Mouse (Mus musculus) thymus, postnatal 4 days (tissue): ENCODE measurements around the gene Plxna1.

Experiments
- DNase-seq: peaks from one replicate; pipeline ENCODE4 v3.0.0; 2021

The Plxna1 gene

DNA sequence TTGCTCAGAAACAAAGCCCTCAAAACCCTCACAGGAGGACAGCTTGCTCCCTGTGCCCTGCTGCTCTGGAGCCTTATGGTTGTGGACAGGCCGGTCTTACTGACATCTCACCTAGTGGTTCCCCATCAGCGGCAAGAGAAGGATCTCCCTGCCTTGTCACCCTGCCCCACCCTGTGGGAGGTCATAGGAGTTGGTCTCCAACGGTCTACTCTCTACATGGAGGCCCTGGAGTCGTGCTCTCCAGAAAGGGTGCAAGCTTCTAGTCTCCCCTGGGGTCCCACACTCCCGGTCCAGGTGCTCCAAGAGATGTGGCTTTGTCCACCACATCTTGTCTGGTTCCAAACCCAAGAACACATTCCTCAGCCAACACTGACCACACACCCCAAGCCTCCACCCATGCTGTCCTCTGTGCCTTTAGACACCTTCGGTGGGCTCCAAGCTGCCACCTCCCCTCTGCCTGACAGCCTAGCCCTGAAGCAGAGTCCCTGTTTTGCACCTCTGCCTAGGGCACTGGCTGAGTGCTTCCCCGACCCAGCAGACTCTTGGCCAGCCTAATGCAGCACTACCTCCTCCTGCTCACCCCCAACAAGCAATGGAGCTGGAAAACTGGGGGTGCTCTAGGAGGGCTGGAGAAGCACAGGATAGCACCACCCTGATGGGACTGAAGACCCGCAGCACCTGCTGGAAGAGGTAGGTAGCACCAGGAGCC, 1.6 kb downstream of the Plxna1 start:
- no peak for DNase-seq

DNA sequence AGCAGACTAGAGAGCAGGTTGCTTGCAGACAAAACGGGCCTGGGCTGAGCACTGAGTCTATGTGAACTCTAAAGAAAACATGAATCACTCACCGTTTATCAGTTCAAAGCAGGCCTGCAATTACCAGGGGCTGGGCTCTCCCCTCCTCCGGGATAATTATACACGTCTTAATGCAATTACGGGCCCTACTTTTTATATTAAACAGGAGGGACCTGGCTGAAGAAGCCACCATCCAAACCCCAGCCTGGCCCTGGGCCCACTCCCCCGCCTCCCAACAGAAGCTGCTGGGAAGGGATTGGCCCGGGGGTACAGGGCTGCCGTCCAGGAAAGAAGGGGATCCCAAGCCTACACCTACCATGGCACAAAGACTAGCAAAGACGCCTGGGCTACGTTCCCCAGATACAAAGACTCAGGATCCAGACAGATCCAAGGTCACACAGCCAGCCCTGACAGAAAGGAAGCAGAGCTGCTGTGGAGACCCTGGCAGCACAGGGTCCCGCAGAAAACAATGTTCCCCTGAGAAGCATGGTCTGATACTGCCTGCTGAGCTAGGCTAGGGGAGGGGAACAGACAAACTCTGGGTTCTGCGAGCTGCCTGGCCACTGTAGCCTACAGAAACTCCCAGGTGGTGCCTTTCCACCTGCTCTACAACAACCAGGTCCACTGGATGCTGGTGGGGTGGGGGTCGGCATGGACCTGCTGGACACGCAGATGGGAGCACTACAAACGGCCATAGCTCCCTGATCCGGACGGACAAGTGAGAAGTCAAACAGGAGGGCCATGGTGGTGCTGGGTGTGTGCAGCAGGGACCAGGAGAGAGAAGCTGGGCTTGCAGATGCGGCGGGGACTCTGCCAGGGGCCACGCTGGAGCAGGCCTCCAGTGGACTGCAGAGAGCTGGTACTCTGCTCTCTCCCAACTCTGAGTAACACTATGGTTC, 2.4 kb downstream of the Plxna1 start:
- no peak for DNase-seq

DNA sequence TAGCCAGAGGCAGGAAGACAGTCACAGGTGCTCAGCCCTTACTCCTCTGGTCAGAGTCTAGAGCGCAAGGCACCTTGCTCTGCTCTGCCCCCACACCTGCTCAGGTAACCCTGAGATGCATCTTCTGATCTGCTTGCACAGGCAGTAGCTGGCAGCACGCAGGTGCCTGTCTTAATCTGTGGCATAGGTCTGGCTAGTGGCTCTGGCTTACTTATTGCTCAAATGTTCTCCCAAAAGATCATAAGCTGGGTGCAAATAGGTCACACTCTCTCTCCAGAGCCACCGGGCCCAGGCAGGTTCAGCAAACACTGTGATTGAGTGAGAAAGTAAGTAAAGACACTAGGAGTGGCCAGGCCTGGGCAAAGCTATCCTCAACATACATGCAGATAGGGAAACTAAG, 3.2 kb downstream of the Plxna1 start:
- DNase-seq = no peak

DNA sequence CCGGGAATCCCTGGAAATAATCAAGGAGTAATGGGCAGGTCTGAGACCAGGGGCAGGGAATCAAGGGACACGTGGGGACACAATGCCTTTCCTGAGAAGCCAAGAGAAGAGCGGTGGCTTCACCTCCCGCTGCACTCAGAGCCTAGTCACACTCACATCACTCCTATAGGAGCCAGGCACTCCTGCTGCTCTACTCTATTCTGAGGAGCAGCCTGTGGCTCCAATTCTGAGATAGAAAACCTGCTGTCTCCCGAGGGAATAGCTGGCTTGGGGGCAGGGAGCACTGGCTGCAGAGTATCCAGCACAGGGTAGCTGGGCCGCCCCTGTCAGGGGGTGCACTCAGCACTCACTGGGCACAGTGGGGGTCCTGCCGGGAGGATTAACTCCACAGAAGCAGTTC, 6.8 kb downstream of the Plxna1 start:
- no peak for DNase-seq

DNA sequence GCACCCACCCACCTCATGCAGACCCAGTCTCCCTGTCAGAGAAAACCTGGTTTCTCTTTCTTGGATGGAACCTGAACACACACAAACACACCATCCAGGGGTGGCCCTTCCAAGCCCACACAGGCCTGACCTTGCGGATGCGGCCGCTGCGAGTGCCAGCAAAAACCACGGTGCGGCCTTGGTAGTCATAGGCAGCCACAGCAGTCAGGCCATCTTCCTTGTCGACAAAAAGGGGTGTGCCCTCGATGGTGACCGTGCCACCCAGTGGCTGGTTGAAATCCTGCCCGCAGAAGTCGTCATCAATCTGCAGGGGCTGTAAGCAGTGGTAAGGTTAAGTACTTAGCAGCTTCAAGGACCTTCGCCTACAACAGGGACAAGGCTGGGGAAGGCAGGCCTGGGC, 7.7 kb downstream of the Plxna1 start:
- DNase-seq = no peak

DNA sequence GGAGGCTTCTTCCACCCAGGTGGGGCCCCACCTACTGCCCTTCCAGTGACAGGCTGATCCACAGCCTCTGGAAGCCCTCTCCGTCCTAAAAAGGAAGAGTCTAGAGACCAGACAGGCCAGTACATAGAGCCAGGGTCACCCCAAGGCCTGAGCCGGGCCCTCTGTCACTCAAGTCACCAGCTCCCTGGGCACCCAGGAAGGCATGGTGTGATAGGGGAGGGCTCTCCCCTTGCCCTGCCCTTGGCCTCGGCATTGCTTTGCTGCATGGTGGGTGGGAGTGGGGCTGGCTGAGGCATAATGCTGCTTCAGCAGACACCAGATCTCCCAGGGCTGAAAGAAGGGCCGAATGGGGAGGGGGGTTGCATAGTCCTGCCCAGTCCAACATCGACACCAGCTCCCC, 8.3 kb downstream of the Plxna1 start:
- DNase-seq = no peak

DNA sequence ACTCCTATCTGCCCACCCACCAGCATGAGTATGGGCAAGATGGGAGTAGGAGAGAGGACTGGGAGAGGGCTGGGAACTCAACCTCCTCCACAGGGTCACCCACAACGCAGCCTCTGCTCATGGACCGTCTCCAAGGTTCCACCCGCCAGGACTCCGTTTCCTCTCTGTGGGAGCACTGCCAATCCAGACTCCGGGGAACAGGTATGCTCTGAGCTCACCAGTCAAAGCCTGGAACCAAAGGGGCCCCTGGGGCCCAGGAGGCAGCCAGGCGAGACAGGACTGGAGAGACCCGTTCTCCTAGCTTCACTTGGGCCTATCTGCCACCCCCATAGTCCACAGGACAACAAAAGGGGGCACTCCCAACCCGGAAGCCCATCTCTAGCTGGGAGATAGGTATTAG, 9.3 kb downstream of the Plxna1 start:
- DNase-seq = no peak

DNA sequence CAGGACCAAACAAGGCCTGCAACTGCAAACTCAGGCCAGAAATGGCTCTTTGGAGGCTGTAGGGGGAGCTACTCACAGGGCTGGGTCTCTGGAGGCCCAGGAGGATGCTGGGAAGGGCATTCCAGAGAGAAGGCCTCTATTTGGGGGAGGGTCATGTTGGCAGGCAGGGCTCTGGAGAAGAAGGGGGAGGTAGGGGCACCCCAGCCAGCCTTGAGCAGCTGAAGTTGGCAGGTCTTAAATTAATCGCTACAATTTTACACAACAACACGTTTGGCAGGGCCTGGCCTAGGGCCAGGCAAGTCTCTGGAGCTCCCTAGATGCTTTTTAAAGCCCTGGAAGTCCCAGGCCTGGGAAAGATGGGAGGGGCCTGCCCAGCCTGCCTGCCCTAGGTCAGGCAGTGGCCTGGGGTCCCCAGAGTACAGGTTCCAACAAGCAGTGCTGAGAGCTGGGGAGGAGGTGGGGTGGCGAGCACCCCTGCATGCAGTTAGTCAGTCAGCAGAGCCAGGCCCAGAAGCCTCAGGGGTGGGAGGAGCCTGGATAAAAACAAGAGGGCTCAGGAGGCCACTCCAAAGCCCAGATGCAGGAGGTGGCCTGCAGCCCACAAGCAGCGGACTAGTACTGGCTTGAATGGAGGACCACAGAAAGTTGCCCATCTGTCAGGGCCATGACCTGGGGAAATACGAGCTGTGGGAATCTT, 10.8 kb downstream of the Plxna1 start:
- no peak for DNase-seq

DNA sequence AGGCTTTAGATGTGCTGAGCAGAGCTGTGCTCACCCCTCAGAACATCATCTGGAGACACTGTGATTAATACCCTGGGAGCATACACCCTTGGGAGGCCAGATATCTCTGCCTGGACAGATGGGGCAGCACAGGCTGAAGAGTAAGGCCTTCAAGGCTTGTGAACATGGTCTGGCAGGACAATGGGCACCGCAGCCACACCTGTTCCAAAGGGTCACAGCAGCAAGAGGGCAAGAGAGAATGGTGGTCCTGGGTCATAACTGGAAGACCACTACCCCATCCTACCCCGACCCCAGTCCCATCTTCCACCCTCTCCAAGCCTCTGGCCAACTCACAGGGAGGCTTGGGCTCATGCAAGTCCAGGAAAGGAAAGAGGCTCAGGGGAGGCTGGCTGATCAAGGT, 11.9 kb downstream of the Plxna1 start:
- DNase-seq = no peak

DNA sequence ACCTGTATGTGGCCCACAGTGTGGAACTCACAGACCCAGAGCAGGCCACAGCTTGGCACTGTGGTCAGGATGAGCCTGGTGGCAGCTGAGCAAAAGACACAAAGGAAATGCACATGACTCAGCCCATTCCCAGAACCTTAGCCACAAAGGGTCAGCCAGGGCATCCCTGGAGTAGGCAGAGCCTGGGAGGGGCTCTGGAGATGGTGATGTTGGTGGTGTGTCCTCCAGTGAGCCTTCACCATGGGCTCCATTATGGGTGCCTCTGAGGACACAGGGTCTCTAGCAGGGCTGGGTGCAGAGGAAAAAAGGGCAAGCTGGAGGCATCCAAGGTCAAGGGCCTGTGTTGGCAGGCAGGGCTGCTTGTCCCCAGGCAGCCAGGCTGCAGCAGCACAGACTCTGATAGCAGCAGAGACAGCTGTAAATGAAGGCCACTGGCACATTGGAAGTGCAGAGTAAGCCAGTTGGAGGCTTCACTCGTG, 12.3 kb downstream of the Plxna1 start:
- no peak for DNase-seq

DNA sequence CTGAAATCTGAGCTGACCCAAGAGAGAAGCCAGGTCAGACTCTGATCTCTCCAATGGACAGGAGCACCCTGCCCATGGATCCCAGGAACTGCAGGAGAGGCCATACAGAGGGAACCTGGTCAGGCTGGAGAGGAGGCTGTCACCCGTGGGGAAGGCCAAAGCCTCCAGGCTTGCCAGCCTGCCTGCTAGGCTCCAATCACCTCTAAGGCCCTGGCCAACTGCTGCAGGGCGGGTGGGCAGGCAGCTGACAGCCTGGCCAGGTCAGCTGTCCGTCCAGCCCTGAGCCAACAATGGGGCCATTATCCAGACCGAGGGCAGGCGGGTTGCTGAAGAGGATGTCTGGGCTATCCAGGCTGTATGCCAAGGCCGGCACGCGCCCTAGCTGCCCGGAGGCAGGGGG, 14.1 kb downstream of the Plxna1 start:
- no peak for DNase-seq

DNA sequence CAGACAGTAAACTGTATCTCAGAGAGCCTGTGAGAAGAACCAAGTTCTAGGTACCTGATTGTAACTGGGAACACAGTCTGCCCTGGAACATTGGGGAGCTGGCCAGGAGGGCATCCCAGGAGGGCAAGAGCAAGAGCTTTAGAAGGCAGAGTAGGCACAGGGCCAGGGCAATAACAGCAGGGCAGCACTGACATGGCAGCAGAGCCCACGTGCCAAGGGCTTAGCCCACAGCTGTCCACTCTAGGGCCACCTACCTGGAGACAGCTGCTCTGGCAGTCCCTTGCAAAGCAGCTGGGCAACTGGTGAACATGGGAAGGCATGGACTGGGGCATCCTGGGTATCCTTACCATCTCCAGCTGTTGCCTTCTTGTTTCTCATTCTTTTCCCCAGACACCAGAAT, 14.6 kb downstream of the Plxna1 start:
- DNase-seq = no peak

DNA sequence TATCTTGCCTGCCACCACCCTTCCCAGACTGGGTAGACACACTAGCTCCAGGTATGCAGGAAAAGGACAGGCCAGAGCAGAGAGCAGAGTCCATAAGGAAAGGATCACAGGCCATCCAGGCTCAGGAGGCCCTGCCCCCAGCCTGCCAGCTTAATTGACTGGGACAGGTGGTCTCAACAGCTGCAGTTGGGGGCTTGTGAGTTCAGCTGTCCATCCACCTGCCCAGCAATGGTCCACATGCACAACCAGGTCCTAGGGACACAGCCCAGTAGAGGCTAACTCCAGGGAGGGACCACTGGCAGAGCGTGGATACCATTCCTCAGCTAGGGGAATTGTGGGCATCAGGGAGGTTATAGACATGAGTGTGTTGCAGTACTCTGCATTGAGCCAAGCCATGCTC, 16.6 kb downstream of the Plxna1 start:
- no peak for DNase-seq

DNA sequence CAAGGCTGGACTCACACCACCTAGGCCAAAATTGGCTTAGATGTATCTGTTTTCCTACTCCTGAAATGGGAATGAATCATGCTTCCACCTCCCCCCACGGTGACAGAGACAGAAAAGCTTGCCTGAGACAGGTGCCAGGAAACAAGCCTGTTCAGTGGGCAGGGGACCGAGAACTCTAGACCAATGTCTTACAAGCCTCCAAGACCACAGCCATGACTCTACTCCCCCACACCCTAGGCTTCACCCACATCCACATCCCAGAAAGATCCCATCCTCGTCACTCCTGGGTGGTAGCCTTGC, 17.0 kb downstream of the Plxna1 start:
- DNase-seq = peak; percentile 46

DNA sequence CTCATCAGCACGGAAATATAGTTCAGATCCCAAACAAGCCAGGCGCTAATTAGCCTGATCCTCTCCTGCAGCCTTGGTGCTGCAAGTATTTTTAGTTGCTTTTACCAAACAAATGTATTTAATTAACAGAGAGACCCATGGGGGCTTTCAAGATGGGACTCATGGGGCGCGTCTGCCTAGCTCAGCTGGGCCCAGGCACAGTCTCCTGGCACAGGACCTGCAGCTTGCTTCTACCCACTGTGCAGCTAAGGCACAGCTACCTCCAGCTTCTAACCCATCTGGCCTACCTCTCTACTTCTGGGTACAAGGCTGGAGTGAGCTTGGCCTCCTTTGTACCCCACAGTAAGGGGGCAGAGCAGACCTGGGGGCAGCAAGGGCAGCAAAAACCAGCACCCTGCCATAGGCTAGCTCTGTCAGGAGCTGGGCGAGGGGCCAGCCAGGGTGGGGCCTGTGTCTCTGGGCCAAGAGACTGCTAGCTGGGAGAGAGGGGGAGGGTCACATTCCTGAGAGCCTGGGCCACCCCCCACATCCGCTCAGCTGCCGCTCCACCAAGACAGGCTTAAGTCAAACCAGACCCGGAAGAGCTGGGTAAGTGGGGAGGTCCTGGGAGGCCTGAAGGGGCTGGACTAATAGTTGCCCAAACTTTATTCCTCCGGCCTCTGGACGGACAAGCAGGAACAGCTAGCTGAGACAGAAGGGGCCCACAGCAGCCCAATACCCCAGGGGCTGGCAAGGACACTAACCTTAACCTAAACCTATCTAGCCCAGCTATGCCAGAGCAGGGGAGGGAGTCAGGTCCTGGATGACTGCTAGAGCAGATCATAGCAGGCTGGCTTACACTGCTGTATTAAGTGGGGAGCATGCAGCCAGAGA, 17.6 kb downstream of the Plxna1 start:
- DNase-seq = peak; percentile 78

DNA sequence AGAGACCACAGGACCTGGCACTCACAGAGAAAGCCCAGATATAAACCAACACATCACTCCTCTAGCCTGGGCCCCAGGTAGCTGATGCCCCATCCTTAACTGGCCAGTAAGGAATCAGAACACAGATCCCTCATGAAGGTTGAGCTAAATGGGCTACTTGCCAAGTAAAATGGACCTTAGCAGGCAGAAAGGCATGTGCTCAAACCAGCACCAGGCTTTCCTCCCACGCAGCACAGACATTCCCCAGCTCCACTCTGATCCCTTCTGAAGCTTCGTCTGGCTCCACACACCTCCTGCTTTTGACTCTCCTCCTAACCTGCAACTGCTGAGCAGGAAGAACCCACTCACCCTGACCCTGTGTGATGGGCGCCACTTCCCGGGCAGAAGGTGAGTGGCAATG, 20.4 kb downstream of the Plxna1 start:
- DNase-seq = no peak

DNA sequence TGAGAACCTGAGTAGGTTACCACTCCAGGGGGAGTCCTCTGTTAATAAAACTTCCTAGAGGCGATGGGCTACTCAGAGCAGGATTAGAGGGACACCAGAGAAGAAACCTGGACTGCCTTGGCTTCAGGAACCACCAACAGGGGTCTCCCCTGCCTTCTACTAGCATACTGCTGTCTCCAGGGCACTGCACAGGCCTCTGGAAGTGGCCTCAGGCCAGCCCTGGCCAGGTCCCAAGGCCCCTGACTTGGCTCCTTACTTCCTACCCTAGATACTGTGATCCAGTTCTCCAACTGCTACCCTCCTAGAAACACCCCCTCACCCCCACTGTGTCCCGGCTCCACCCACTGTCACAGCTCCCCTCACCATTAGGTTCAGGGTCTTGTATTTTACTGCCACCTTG, 23.0 kb downstream of the Plxna1 start:
- no peak for DNase-seq

DNA sequence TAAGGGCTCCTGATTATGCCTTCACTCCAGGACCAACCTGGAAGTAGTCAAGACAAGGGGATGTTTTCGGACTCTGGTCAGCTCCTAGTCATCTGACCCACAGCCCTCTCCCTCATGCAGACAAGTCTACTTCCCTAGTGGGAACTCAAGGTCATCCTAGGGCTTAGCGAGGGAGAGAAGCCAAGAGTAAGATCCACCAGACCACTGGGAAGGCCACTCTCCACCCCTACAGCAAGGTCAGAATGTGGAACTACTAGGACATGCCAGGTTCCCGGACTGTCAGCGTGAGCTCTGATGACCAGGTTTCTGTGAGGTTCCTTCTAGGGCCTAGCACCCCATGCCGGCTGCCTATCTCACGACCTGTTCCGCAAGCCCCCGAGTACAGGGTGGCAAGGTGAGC, 23.7 kb downstream of the Plxna1 start:
- DNase-seq = no peak

DNA sequence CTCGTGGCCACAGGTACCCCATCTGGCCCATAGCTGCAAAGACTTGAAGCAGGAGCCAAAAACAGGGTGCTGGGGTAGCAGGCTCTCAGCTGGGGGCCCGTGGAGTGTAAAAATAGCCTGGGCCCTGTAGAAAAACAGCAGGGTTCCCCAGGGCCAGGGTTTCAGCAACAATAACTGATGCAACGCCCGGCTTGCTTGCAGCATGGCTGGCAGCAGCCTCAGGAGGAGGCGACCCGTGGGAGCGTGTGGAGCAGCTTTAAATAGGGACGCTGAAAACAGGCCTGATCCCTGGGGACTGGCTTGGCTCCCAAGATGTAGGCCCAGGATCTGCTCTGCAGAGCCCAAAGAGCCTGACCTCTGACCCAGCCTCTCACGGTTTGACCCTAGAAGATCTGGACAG, 24.8 kb downstream of the Plxna1 start:
- DNase-seq = no peak

DNA sequence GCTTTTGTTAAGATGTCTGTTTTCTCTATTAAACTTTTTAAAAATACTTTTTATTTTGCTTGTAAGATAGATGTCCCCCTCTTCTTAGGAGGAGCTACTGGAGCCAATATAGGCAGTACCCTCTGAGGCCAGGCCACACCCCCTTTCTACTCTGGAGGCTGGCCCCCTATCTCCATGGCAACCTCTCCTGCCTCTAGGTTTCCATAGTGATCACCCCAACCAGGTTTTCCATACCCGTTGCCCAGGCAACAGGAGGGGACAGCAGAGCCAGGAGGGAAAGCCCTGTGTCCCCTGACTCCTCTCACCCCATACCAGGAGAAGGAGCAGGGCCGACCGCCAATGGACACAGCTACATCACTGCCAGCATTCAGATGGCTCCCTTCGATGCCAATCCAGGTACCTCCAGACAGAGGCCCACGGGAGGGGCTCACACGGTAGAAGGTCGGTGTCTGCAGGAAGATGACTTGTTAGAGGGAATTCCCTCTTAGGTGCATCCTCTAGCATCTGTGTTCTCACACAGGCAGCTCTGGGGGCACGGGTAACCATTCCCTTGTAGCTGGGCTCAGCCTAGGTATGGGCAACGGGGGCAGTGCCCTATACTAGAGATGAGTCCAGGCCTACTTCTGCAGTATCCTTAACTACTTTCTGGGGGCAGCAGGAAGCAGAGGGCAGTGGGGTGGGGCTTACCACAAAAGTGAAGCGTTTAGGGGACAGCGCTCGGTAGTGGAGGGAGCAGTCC, 28.3 kb downstream of the Plxna1 start:
- DNase-seq = no peak

DNA sequence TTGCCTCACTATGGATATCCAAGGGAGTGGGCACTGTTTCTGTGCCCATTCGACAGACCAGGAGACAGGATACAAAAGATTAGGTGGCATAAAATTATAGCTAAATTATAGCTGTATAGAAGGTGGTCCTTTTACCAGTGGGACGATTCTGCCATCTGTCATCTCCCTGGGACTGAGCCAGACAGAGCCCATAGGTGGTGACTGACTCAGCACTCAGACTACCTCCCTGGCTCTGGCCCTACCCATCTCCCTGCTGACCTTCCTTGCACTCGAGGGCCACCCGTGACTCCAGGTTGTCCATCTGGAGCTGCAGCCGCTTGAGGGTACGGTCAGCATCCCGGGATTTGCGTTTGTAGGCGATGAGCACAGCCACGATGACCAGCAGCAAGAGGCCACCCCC, 31.5 kb downstream of the Plxna1 start:
- no peak for DNase-seq

DNA sequence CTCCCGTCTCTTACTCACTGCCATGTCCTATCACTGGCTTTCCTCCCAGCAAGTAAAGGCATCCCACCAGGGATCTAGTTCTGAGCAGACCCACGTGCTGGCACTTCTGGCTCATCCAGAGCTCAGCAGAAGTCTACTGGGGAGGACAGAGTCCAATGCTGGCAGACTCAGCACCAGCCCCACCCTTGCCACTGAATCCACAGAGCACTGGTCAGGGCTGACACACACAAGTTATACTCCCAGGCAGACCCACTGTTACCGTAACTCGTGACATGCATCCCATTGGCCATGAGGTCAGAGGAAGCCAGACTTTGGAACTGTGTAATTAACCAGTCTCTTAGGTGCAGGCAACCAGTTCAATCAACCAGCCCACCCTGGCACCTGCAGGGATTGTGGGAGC, 33.8 kb downstream of the Plxna1 start:
- DNase-seq = no peak
